Mouse (Mus musculus): ENCODE results near the gene Cd84.

- no peak for TF ChIP-seq CTCF (IDR thresholded peaks at IDR 0.05; ENCODE audit: borderline replicate concordance, extremely low read depth, insufficient read depth, insufficient read length)
- no peak for TF ChIP-seq POLR2A (IDR thresholded peaks at IDR 0.05; ENCODE audit: borderline replicate concordance, extremely low read depth, insufficient read depth, insufficient read length, poor library complexity, severe bottlenecking)
Observed at GRCm38 (mm10) chr1:171845035-171845754, 5.7 kb downstream of the Cd84 start.

All from brain, embryonic 14.5 days (tissue).